Mouse (Mus musculus) ES-Bruce4 (cell line): Measurements from ENCODE around the gene Slc22a23.

ENCODE experiments used
- CTCF ChIP-seq: IDR thresholded peaks from one replicate; pipeline ENCODE4 v1.8.1; 2011; ENCODE audit warnings: low read depth, low read length
- EP300 ChIP-seq: IDR thresholded peaks from 2 replicates; pipeline ENCODE4 v1.6.1; 2011; ENCODE audit warnings: low read depth, low read length; ENCODE audit not compliant: insufficient read depth
- POLR2A ChIP-seq: IDR thresholded peaks from one replicate; pipeline ENCODE4 v1.8.1; 2011; ENCODE audit warnings: low read length; ENCODE audit not compliant: insufficient read depth

- TF ChIP-seq CTCF (no peak), POLR2A (no peak), EP300 (no peak)
Measured at GRCm38 (mm10) chr13:34222985-34223384, 122.0 kb downstream of the Slc22a23 start.
